Mouse (Mus musculus): Measurements from ENCODE around the gene Utf1.

Utf1 gene

GRCm38 (mm10) chr7:139971436-139971835 lies 27.8 kb downstream of the Utf1 start:
- DNase-seq (ENCODE audit: low read depth), result peak; percentile 70

GRCm38 (mm10) chr7:139972923-139973331 lies 29.3 kb downstream of the Utf1 start:
- DNase-seq (ENCODE audit: low read depth), result peak; percentile 76

- peak; percentile 83 for DNase-seq (ENCODE audit: low read depth)
Observed at GRCm38 (mm10) chr7:139974307-139974706, 30.7 kb downstream of the Utf1 start.

- DNase-seq (ENCODE audit: low read depth), result no peak
Observed at GRCm38 (mm10) chr7:139975471-139975870, 31.9 kb downstream of the Utf1 start.

- DNase-seq (ENCODE audit: low read depth), result peak; percentile 91
Observed at GRCm38 (mm10) chr7:139978278-139978892, 34.8 kb downstream of the Utf1 start, which contains the start of gene 6430531B16Rik. Gene 6430531B16Rik, minus strand, starts transcription at chr7:139978755.

GRCm38 (mm10) chr7:139979011-139979719 lies 35.6 kb downstream of the Utf1 start:
- no peak for DNase-seq (ENCODE audit: low read depth)

- DNase-seq (ENCODE audit: low read depth), result no peak
Observed at GRCm38 (mm10) chr7:139980778-139981177, 37.2 kb downstream of the Utf1 start.

GRCm38 (mm10) chr7:139982058-139982457 lies 38.5 kb downstream of the Utf1 start:
- DNase-seq (ENCODE audit: low read depth), result no peak

GRCm38 (mm10) chr7:139984505-139984904 lies 40.9 kb downstream of the Utf1 start:
- no peak for DNase-seq (ENCODE audit: low read depth)

- DNase-seq (ENCODE audit: low read depth), result no peak
Observed at GRCm38 (mm10) chr7:139988272-139988671, 44.7 kb downstream of the Utf1 start.

- peak; percentile 39 for DNase-seq (ENCODE audit: low read depth)
Observed at GRCm38 (mm10) chr7:139990864-139991394, 47.3 kb downstream of the Utf1 start.

GRCm38 (mm10) chr7:139992406-139992805 lies 48.8 kb downstream of the Utf1 start, which contains the start of gene Adam8:
Gene Adam8, minus strand, starts transcription at chr7:139992562.
- DNase-seq (ENCODE audit: low read depth), result peak; percentile 79

- no peak for DNase-seq (ENCODE audit: low read depth)
Observed at GRCm38 (mm10) chr7:139993532-139993931, 49.9 kb downstream of the Utf1 start.

GRCm38 (mm10) chr7:139994202-139994601 lies 50.6 kb downstream of the Utf1 start:
- DNase-seq (ENCODE audit: low read depth), result no peak

GRCm38 (mm10) chr7:139994676-139995075 lies 51.1 kb downstream of the Utf1 start:
- peak; percentile 90 for DNase-seq (ENCODE audit: low read depth)
